Mouse (Mus musculus) right cerebral cortex, postnatal 25 days (tissue): ENCODE measurements around the gene Rgs7.
A peak's percentile ranks its signal among the peaks of the same experiment; 100 is the strongest.

Source experiments
- DNase-seq: peaks from one replicate; pipeline ENCODE4 v3.0.0; 2022

The Rgs7 gene

GRCm38 (mm10) chr1:175427112-175427511 is 65.2 kb downstream of the Rgs7 start:
- DNase-seq = no peak

DNA sequence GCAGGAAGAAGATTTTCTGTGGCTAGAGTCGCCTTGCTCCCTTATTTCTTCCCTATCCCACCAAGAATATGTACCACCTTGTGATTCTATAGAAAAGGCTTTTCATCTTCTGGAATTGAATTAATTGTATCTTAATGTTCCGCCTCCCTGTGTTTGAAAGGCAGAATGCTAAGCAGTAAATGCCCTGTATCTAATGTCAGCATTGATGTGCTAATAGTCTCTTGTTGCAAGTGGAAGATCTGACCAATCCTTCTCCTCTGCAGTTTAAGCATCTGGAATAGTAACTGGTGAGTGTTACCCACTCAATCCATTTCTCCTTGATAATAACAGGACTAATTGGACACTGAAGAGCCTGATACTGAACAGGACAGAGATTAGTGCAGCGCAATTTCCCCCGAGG is 65.9 kb downstream of the Rgs7 start:
- DNase-seq = no peak

- no peak for DNase-seq
Measured at GRCm38 (mm10) chr1:175420883-175421282, 71.4 kb downstream of the Rgs7 start.

GRCm38 (mm10) chr1:175415728-175416127 is 76.6 kb downstream of the Rgs7 start:
- DNase-seq = no peak

- DNase-seq = no peak
Measured at GRCm38 (mm10) chr1:175410399-175410798, 81.9 kb downstream of the Rgs7 start.

GRCm38 (mm10) chr1:175391894-175392293 is 100.4 kb downstream of the Rgs7 start:
- no peak for DNase-seq

- no peak for DNase-seq
Measured at GRCm38 (mm10) chr1:175389250-175389649, 103.0 kb downstream of the Rgs7 start.

DNA sequence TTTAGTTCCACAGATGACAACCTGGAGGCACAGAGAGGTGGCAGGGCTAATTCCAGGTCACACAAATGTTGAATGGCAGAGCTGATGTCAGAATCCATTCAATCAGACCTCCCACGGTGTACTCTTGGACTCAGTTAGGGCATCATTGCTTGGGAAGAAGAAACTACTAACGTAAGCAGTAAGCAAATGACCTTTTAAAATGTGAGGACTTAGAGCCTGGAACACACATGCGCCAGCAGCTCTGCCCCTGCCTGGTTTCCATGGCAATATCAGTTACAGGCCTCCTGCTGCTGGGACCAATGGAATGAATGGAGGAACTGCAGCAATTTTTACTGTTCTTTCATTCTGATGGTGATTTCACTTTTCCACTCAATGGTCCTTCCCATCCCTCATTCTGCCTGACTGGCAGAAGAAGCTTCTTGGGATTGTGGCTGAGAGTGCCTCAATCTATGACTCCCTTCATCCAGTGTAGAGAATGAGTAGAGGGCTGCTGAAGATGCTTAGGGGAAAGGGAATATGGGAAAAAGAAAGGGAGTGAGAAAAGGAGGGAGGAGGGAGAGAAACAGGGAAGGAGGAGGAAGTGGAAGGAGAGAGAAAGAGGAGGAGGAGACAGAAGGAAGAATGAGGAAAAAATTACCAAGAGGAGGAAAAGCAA is 106.6 kb downstream of the Rgs7 start:
- no peak for DNase-seq

GRCm38 (mm10) chr1:175372571-175372970 is 119.7 kb downstream of the Rgs7 start:
- no peak for DNase-seq

DNA sequence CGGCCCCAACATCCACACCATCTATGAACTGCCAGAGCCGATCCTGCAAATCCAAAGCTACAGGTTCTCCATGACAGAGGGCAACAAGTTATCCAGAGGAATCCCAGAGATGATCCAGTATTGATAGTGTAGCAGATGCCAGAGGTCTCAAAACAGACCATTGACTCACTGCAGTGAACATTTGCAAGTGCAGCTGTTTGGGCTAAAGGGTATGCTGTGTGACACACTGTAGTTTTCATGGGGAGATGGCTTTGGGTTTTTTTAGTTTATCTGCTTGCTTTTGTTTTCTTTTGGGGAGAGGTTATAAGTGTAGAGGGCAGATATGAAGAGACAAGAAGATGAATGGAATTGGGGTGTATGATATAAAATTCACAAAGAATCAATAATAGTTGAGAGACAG is 124.2 kb downstream of the Rgs7 start:
- DNase-seq = no peak

- DNase-seq = no peak
Measured at GRCm38 (mm10) chr1:175363606-175364005, 128.7 kb downstream of the Rgs7 start.

DNA sequence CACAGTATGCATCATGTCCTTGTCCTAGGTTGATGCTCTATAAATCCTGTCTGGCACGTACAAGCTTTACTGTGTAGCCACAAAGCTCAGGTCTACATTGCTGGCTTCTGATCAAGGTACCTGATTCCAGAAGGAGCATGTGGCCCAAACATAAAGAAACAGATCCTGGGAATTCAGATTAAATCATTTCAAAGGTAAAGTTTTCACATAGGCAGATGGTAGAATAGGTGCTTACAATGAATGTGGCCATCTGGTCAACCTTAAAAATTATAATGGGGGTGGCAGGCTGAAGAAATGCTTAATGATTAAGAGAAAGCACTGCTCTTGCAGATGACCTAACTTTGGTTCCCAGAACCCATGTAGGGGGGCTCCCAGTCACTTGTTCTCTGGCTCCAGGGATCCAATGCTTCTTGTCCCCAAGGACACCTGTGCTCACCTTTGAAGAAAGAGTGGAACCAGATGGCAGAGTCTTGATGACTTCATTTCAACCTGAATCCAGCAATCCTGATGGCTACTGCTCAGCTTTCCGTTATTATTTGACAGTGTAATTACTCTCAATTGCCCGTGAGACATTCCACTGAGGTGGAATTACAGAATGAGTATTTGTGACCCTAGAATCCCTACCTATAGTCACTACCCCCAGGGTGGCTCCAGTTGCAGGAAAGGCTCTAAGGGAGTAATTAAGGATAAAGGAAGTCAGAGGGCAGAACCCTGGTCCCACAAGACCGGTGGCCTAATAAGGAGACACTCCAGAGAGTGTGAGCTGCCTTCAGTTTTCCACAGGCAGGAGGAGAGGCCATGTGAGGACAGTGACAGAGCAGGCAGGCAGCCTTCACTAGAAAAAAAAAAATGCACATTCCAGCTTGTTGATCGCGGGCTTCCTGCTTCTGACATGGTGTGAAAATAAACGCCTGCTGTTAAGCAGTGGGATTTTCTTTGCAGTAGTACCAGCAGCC is 132.6 kb downstream of the Rgs7 start:
- no peak for DNase-seq

DNA sequence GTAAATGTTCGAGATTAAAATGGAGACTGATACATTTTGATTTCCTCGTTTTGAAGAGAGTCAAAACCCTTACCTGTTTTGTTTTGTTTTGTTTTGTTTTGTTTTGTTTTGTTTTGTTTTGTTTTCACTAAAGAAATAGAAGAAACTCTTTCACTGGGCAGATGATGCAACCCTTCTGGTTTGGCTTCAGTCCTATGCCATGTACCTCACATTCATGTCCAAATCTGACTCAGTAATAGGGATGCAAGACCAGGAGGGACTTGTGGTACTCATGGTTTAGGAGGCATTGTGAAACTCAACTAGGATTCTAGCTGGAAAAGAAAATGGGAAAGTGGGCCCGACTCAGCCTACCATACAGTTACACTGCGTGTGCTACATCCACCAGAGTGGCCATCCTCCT is 139.4 kb downstream of the Rgs7 start:
- no peak for DNase-seq

- DNase-seq = no peak
Measured at GRCm38 (mm10) chr1:175346162-175346561, 146.1 kb downstream of the Rgs7 start.

GRCm38 (mm10) chr1:175336191-175336590 is 156.1 kb downstream of the Rgs7 start:
- DNase-seq = no peak

DNA sequence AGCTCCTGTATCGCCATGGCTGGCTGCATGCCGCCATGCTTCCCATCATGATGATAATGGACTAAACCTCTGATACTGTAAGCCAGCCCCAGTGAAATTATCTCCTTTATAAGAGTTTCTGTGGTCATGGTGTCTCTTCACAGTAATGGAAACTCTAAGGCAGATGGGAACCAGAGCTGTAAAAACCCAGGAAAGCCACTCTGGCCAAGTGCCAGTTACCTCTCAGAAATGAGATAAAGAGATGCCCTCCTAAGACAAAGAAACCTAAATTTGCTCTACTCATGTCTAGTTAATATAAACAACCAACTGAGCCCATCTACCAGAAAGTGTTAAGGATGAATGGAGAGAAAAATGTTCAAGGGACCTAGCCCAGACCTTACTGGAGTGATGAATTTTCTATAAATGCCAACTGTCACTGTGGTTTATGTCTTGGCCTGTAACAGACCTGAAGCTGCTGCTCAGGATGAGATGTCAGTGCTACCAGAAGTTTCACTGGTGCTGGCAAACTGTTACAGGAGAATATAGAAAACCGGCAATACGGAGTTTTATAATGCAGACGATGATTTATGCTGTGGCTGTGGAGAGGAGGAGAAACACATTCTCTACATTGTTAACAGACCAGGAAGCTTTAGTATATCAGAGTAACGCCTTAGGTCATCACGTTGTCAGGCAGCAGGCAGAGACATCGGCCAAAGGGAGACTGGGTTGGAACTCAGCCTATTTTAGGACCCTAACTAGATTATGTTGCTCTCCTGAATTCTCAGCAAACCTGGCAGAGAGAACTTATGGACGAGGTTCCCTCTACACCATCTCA is 159.1 kb downstream of the Rgs7 start:
- no peak for DNase-seq

GRCm38 (mm10) chr1:175329934-175330471 is 162.3 kb downstream of the Rgs7 start:
- DNase-seq = no peak

DNA sequence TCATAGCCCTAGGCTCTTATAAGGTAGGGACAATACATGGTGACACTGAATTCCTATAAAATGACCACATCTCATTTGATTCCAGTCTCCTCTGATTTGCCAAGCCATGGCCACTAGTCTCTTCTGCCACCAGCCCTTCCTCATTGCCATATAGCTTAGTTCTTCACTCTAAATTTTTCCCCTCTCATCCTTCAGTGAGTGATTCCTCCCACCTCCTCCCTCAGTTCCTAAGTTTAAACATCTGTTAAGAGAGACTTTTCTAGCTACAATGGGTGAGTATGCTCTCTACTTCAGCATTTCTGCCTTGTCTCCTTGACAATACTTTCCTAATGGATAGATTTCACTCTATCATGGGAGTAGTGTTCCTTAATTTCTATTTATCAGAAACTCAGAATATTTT is 169.5 kb downstream of the Rgs7 start:
- no peak for DNase-seq

- DNase-seq = no peak
Measured at GRCm38 (mm10) chr1:175319205-175319604, 173.1 kb downstream of the Rgs7 start.

DNA sequence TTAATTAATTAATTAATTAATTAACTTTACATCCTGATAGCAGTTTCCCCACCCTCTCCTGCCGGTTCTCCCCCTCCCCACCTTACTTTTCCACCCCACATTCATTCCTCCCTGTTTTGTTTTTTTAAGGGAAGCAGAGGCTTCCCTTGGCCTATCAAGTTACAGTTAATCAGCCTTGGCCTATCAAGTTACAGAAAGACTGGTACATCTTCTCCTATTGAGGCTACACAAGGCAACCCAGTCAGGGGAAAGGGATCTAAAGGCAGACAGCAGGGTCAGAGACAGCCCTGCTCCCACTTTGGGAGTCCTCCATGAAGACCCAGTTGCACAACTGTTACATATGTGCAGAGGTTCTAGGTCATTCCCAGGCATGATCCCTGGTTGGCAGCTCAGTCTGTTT is 175.0 kb downstream of the Rgs7 start:
- DNase-seq = no peak

GRCm38 (mm10) chr1:175307604-175308003 is 184.7 kb downstream of the Rgs7 start:
- peak; percentile 38 for DNase-seq

DNA sequence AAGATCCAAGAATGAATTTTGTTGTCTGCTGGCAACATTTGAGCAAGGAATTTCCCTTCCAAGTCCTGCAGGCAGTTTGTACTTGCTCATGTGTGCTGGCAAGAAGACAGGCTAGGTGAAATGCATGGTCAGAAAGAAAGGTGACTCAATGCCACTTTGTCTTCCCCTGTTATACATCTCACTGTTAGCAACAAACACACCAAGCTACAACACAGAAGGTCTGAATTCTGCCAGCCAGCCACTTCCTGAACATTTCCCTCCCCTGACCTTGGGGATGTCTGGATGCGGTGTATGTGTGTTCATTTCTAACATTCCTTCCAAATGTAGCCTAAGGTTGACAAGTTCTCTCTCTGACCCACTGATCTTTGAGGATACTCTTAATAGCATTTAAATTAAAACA is 191.4 kb downstream of the Rgs7 start:
- no peak for DNase-seq

- DNase-seq = no peak
Measured at GRCm38 (mm10) chr1:175300404-175300803, 191.9 kb downstream of the Rgs7 start.
